Mouse (Mus musculus) right cerebral cortex, postnatal 25 days (tissue): ENCODE results near the gene Prima1.

Experiments used
- DNase-seq: peaks from one replicate; pipeline ENCODE4 v3.0.0; 2022

Gene Prima1

GRCm38 (mm10) chr12:103242083-103242581 lies at the start of gene Prima1:
Prima1 (minus strand) TSS chr12:103242150.
- DNase-seq = peak; percentile 62

- no peak for DNase-seq
Measured at GRCm38 (mm10) chr12:103287276-103287675, 45.3 kb upstream of the Prima1 start.

- DNase-seq = no peak
Measured at GRCm38 (mm10) chr12:103283411-103283810, 41.5 kb upstream of the Prima1 start.

- no peak for DNase-seq
Measured at GRCm38 (mm10) chr12:103282936-103283335, 41.0 kb upstream of the Prima1 start.

- DNase-seq = no peak
Measured at GRCm38 (mm10) chr12:103281912-103282311, 40.0 kb upstream of the Prima1 start.

GRCm38 (mm10) chr12:103281491-103281890 lies 39.5 kb upstream of the Prima1 start:
- no peak for DNase-seq

- DNase-seq = peak; percentile 52
Measured at GRCm38 (mm10) chr12:103276422-103276821, 34.5 kb upstream of the Prima1 start.

GRCm38 (mm10) chr12:103273732-103274131 lies 31.8 kb upstream of the Prima1 start:
- no peak for DNase-seq

GRCm38 (mm10) chr12:103273051-103273450 lies 31.1 kb upstream of the Prima1 start:
- DNase-seq = no peak

- no peak for DNase-seq
Measured at GRCm38 (mm10) chr12:103272176-103272575, 30.2 kb upstream of the Prima1 start.

- no peak for DNase-seq
Measured at GRCm38 (mm10) chr12:103266605-103267004, 24.7 kb upstream of the Prima1 start.

GRCm38 (mm10) chr12:103262017-103262865 lies 20.3 kb upstream of the Prima1 start:
- no peak for DNase-seq

- no peak for DNase-seq
Measured at GRCm38 (mm10) chr12:103252901-103253434, 11.0 kb upstream of the Prima1 start.

GRCm38 (mm10) chr12:103251151-103251550 lies 9.2 kb upstream of the Prima1 start:
- no peak for DNase-seq

- DNase-seq = no peak
Measured at GRCm38 (mm10) chr12:103250333-103250732, 8.4 kb upstream of the Prima1 start.

GRCm38 (mm10) chr12:103243041-103243440 lies 1.1 kb upstream of the Prima1 start:
- no peak for DNase-seq

- no peak for DNase-seq
Measured at GRCm38 (mm10) chr12:103242591-103243025, 658 bp upstream of the Prima1 start.

- no peak for DNase-seq
Measured at GRCm38 (mm10) chr12:103241311-103242082, 453 bp downstream of the Prima1 start.

- no peak for DNase-seq
Measured at GRCm38 (mm10) chr12:103238924-103239460, 3.0 kb downstream of the Prima1 start.

GRCm38 (mm10) chr12:103235856-103236255 lies 6.1 kb downstream of the Prima1 start:
- DNase-seq = no peak

- no peak for DNase-seq
Measured at GRCm38 (mm10) chr12:103235251-103235650, 6.7 kb downstream of the Prima1 start.

GRCm38 (mm10) chr12:103229058-103229457 lies 12.9 kb downstream of the Prima1 start:
- DNase-seq = no peak

- no peak for DNase-seq
Measured at GRCm38 (mm10) chr12:103226121-103226520, 15.8 kb downstream of the Prima1 start.
